Mouse (Mus musculus) right cerebral cortex, postnatal 4 days (tissue): ENCODE measurements around the gene Dnmt3b.
A peak's percentile ranks its signal among the peaks of the same experiment; 100 is the strongest.
"Not testable (repeated sequence)": the region's sequence is repeated elsewhere in the genome, so short reads cannot be mapped to it uniquely, and the experiment has no call there.

ENCODE experiments used
- DNase-seq: peaks from one replicate; pipeline ENCODE4 v3.0.0-alpha.2; 2022

Dnmt3b gene

DNA sequence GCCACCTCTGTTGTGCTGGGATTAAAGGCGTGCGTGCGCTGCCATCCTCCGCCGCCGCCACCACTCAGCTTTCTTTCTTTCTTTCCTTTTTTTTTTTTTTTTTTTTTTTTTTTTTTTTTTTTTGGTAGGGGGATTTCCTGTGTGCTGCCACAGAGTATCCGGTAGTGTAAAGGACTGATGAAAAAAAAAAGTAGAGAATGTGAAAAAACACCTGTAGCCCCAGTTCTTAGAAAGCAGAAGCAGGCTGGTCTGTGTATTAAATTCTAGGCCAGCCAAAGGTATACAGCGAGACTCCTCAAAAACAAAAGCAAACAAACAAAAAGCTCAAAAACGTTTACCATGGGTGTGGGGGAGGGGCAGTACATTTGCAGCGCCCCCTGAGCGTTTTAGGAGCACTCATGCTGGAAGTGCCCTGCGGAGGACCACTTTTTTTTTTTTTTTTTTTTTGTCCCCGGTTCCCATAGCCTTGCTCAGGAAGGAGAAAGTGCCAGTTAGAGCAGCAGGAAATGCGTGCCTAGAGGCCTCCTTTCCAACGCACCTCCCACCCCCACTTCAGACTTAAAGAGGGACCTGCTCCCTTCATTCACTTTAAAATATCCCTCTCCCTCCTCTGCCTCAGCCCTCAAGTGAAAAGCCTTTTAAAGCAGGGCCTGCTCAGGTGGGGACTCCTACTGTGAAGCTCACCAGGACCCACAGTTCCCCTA, 10.1 kb upstream of the Dnmt3b start:
- DNase-seq, result no peak

DNA sequence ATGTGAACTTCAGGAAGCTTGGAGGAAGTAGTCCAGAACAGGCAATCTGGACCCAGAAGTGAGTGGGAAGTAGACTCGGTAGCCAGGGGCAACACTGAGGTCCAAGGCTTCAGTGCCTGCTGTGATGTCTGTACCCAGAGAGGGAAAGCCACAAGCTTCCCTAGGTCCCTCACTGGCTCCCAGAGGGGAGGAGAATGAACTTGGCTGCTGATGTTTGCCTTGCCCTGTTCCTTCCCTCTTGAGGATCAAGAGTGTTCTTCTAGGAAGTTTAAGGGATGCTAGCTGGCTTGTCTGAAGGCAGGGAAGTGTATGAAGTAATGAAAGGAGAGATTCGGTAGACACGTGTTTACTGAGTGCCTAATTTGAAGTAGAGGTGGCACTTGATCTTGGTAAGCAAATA, 6.8 kb upstream of the Dnmt3b start:
- DNase-seq, result no peak

DNA sequence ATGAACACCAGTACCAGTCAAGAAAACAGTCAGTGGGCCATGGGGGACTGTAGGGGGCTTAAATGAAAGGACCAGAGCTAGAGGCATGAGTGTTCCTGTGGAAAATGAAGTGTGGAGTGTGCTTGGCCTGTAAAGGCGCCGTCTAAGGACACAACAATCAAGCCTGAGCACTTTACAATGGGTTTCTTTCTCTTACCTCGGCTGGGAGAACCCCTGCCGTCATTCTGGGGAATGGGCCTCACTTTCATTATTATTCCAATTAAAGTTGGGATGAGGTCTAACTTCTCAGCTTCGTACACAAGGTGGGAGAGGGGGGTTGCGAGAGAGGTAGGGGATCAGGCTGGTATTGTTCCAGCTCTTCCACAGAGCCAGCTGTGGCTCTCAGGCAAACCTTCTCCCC, 6.3 kb upstream of the Dnmt3b start:
- no peak for DNase-seq

DNA sequence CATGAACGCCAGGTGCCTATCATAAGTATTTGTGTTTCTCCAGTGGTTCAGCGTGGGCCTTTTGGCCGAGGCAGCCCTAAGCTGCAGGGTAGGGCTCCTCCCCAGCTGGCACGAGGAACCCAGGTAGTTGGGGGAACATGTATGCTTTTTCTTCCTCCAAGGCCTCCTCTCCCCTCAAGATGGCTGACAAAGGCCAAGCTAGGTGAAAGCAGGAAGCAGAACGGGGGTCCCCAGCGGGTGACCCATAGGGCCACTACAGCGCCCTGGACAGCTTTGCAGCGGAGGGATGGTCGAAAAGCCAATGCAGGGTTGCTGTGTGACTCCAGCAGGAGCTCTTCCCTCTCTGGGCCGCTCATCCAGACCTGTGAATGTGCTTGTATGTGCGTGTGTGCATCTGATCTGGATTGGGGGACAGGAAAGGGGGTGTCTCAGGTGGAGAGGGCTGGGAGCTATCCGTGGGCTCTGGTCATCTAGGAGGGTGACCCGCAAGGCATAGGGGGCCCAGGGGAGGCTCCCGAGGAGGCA, 415 bp upstream of the Dnmt3b start:
- no peak for DNase-seq

DNA sequence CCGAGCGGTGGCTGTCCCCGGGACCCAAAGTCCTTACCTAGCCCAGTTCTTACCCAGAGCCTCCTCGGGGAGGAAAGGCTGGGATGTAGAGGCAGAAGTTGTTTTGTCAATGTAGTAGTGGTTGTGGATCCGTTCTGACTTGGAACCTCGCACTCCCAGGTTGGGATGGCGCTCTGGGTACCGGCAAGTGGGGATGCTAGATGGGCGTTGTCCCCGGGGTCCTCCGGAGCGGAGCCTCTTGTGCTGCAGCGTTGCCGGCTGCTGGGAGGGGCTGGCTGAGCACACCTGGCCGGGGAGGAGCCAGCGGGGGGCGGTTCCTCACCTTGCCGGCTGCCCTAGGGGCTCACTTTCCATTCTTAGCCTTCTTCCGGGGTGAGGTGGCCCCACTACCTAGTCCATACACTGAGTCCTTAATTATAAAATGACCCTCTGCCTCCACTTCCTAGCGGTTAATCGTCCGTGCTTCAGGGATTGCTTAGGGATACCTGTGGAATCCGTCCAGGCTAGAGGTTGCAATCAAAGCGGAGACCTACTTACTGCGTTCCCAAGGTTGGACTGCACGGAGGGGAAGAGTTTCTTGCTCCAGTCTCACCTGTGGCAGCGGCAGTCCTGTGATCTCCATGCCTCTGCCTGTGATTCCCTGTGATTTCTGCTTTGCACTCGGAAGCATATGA, 901 bp downstream of the Dnmt3b start:
- DNase-seq, result no peak

DNA sequence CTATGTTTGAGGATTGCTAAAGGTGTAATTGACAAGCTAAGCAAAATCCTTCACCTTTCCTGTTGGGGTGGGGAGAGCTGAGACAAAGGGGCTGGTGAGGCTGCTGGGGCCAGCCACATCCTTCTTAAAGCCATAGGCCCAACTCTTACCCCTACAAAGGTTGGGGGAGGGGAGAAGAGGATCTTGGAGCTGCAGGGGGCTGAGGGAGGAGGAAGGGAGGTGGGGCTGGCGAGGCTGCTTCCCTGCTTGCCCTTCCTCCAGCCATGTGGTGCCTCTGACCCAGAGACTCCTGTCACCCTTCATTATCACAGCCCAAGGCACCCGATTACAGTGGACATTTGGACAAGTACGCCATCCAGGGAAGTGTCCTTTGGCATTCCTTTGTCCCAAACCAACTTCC, 2.4 kb downstream of the Dnmt3b start:
- no peak for DNase-seq

DNA sequence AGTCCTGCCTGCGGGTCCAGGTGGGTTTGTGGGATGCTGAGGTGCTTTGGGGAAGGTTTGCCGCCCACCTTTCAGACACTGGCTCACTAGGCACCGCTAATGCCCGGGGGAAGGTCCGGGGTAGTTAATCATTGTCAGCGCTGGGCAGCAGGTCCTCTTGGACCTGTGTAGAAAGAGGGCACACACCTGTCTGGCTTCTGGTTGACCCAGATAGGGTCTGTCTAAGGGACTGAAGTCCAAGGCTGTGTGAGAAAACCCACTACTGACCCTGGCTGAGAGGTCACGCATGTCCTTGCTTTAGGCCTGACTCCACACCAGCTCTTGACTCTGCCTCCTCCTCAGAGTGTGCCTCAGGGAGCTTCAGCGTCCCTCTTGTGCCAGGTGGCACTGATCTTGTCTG, 8.4 kb downstream of the Dnmt3b start:
- DNase-seq, result not testable (repeated sequence)

DNA sequence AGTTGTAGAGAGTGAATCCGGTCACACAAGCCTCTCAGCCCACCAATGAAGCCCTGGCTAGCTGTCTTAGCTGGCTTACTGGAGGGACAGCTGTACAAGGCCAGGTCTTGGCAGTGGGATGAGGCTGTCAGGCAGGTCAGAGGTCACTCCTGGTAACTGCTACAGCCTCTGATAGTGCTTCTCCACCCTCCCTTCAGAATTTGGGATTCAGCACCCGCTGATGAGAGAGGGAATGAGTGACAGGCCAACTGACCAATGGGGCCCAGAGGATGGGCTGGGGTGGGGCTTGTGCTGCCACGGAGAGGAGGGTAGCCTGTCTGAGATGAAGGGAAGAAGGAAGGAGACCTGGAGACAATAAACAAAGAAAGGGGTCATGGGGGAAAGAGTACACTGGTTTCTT, 11.4 kb downstream of the Dnmt3b start:
- no peak for DNase-seq

DNA sequence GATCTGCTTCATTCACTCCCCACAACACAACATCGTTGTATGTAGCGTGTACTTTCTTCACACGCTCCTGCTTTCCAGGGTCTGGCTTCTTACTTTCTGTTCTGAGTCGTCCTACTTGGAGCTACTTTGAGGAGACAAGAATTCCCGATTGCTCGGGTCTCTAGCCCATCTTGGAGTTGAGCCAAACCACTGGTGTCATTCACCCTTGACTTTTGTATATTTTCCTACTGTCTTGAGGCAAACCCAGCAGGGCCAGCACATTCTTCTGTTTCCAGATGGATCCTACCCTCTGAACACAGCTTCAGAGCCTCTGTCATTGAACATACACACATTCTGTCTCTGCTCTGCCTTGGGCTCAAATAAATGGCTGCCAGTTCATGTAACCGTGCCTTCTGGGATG, 16.2 kb downstream of the Dnmt3b start:
- DNase-seq, result no peak

DNA sequence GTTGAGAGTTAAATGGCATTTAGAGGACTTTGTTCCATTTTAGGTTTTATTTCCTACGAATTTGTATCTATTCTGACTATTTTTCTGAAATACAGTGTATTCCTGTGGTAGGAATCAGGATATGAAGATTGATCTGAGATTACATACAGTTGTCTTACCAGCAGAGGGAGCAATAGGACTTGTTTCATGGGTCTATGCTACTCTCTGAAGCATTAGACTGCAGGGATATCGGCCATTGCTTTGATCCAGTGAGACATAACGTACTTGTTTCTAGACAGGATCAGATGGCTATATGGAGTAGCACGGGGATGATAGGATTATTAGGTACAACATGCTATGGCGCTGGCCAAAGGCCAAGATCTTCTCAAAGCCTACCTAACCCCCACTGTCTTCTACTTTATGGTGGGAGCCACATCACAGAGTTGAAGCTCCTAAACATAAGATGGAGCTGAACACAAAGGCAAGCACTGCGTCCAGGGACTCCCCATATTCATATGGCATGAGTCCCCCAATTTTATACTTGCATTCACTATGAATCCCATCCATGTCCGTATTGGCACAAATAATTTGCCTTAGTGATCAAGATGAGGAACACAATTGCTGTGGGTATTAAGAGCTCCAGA, 19.6 kb downstream of the Dnmt3b start:
- peak; percentile 16 for DNase-seq

DNA sequence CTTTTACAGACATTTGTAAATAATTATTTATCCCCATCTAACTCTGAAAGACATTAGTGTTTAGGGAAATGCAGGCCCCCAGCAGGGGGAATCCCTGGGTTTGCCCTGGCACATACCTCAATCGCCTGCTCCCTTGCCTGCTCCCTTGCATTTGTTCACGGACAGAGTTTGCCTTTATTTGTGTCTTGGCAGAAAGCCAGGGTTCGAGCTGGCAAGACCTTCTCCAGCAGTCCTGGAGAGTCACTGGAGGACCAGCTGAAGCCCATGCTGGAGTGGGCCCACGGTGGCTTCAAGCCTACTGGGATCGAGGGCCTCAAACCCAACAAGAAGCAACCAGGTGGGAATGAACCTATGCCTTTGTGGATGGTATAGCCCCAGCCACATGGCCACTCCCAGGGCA, 20.9 kb downstream of the Dnmt3b start:
- peak; percentile 13 for DNase-seq

DNA sequence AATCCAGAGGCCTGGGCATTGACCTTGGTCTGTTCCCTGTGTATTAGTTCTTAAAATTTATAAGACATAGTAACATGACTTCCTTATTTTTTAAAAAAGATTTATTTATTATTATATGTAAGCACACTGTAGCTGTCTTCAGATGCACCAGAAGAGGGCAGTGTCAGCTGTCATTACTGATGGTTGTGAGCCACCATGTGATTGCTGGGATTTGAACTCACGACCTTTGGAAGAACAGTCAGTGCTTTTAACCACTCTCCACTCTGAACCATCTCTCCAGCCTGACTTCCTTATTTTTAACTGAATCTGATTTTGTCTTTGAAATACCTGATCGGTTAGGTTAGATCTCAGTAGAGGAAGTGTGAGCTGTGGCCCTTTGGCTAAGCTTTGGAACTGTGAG, 23.4 kb downstream of the Dnmt3b start:
- DNase-seq, result no peak

DNA sequence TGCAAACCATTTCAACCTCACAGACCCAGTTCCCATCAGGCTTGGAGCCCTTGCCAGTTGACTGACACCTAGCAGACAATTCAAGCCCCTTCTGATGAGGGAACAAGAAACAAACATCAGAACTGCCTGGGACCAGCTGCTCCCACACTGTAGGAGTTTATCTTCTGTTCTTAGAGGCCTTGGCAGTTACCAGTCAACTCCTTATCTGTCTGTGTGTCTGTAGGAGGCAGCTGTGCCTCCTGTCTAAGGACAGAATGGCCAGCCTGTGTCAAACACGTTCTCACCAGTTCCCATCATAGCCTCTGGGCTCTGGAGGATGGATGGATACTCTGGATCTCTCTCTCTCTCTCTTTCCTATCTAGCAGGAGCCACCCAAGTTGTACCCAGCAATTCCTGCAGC, 26.1 kb downstream of the Dnmt3b start:
- not testable (repeated sequence) for DNase-seq

DNA sequence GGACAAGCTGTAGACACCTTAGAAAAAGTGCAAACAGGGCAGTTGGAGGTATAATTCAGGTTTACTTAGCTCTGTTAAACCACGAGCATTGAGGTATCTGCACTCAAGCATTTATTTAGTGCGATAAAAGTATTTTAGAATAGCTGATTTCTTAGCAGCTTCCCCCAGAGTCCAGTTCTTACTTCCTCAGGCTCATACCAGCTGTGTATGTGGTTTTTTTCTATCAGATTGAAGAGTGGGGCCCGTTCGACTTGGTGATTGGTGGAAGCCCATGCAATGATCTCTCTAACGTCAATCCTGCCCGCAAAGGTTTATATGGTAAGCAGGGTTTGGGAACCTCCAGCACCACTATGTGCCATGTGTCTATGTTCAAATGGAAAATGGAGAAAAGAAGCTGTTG, 27.7 kb downstream of the Dnmt3b start:
- DNase-seq, result no peak

DNA sequence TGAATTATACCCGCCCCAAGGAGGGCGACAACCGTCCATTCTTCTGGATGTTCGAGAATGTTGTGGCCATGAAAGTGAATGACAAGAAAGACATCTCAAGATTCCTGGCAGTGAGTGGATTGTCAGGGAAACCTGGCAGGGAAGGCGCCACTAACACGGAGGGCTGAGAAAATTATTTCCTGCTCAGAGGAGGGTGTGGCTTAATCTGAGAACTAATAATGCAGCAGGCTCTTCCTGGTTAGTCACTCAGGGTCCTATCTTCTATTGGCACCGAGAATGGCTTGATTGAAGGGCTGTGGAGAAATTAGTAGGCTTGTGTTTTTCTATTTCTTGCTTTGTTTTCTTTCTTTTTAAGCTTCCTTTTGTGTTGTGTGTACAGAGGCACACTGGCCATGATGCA, 28.3 kb downstream of the Dnmt3b start:
- no peak for DNase-seq

DNA sequence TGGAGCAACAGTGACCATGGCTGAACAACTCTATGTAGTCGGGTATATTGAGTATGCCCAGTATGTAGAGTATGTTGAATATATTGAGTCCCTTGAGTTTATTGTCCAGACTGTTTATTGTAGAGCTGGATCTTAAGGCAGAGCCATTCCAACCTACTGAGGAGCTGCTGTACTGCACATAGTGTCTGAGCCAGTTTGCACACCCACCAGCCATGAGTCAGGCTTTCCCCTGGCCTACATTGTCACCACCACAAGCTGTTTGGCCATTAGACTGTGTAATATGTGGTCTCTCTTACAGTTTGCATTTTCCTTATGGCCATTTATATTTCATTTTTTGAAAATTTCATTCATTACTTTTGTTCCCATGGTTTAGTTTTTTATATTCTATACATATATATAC, 30.7 kb downstream of the Dnmt3b start:
- DNase-seq, result no peak

DNA sequence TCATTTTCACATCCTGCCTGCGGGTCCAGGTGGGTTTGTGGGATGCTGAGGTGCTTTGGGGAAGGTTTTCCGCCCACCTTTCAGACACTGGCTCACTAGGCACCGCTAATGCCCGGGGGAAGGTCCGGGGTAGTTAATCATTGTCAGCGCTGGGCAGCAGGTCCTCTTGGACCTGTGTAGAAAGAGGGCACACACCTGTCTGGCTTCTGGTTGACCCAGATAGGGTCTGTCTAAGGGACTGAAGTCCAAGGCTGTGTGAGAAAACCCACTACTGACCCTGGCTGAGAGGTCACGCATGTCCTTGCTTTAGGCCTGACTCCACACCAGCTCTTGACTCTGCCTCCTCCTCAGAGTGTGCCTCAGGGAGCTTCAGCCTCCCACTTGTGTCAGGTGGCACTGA, 44.2 kb downstream of the Dnmt3b start:
- not testable (repeated sequence) for DNase-seq

DNA sequence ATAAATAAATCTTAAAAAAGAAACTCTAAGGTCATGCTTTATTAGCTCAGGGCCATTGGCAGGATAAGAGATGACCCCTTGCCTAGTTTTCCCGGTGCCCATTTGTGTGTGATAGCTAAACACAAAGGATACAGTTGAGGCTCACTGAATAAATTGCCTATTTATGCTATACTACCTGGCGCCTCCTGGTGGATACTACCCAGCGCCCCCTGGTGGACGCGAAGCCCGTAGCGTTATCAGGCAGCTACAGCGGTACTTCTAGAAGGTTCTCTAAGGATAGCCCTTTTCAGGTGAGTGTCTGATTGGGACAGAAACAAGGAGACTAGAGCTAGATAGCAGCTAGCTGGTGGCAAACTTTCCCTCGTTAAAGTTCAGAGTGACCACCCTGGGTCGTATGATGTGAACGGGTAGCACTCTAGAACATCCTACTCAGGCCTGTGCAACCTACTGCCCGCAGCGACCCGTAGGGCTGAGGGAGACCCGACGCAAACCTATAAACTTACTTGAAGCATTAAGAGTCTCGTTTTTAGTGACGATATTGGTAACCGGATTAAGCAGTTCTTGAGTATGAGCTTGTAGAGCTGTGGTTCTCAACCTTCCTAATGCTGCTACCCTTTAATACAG, 45.3 kb downstream of the Dnmt3b start:
- DNase-seq, result peak; percentile 40

DNA sequence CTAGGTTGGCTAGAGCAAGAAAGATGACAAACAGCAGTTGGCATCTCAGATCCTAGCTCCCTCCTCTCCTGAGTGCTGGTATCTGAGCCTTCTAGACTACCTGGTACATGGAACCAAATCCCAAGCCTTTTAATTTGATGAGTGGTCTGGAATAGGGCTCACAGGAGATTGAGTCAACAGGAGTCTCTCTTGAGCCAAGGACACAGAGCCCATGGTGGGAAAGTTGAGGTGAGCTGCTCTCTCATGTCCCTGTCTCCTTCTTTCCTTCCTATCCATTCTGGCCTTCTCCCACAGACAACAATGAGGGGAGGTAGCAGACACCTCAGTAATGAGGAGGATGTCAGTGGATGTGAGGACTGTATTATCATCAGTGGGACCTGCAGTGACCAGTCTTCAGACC, 47.1 kb downstream of the Dnmt3b start, which contains the start of gene Dnmt3c:
Gene Dnmt3c, plus strand, starts transcription at position 301 of the 400 bp plus-strand sequence.
- DNase-seq, result no peak

DNA sequence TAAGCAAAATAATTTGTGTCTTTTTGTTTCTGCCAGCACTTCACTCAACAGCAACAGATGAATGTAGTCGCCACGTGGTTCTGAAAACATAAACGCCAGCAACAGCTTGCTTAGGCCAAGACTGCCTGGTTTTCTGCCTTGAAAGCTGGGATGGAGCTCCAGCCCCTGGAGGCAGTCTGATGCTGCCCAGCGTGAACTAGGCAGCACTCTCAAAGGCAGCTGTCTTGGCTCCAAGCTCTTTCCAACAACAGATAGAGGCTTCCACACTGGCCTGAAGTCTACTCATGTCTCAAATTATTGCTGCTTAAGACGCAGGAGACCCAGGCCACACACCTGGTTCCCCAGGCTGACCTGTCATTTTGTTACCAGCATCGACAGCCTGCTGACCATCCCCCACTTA, 54.1 kb downstream of the Dnmt3b start:
- DNase-seq, result no peak

DNA sequence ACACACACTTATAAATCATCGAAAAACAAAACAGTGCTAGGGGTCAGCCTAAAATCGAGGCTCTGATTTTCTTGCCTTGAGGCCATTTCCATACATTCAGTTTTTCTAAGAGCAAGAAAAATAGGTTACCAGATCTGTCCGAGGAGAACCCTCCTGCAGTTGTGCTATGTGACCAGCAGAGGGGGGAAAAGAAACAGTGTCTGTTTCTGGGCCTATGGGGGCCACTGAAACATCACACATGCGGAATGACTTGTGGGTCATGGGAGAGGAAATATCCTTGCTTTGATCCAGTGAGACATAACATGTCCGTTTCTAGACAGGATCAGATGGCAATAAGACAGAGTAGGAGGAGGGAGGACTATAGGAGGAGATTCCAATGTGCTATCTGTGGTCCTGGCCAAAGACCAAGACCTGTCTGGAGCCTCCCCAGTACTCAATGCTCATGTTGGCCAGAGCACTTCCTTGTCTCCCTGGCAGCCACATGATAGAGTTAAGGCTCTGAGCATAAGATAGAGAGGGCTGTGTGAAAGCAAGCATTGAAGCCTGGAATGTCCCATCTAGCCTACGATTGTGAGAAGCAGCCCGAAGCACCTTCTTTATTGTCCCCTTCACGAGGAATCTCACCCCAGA, 61.6 kb downstream of the Dnmt3b start:
- no peak for DNase-seq

DNA sequence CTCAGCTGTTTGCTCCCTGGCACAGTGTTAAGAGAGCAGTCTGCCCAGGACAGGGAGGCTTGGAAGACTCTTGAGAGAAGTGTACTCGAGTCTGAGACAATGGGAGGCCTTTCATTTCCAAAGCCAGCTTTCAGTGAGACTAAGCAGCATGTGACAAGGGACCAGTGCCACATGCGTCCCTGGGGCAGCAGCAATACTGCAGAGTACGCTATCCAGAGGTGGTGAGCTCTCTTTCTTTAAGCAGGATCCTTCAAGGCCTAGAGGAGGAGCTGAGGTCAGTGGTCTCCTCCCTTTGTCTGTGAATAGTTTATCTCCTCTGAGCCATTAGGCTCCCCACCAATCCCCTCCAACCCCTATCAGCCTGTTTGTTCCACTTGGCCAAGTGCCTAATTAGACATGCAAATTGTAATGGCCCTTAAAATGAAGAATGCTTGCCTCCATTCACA, 63.4 kb downstream of the Dnmt3b start:
- peak; percentile 5 for DNase-seq

DNA sequence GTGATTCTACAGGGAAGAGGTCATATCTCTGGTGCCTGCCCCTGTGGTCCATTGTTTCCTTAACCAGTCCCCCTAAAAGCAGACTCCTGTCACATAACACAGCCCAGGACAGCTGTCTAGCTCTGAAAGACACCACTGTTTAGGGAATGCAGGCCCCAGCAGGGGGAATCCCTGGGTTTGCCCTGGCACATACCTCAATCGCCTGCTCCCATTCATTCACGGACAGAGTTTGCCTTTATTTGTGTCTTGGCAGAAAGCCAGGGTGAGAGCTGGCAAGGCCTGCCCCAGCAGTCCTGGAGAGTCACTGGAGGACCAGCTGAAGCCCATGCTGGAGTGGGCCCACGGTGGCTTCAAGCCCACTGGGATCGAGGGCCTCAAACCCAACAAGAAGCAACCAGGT, 64.0 kb downstream of the Dnmt3b start:
- DNase-seq, result peak; percentile 53
